Mouse (Mus musculus) E14TG2a.4 (cell line): ENCODE measurements around the gene Rexo1.

Experiments used
- CTCF ChIP-seq: conservative IDR thresholded peaks from 2 replicates; pipeline ENCODE4 v1.5.1; 2014; ENCODE audit warnings: low read length
- NANOG ChIP-seq: IDR thresholded peaks from 2 replicates; pipeline ENCODE4 v1.6.1; 2014; ENCODE audit warnings: borderline replicate concordance, low read length, mixed read lengths

GRCm38 (mm10) chr10:80560621-80561020 lies 739 bp downstream of the Rexo1 start:
- no peak for TF ChIP-seq CTCF
- TF ChIP-seq NANOG, result no peak
